Mouse (Mus musculus) heart, embryonic 14.5 days (tissue): ENCODE data around the gene Zfp213. TPM values are rescaled to one million over a fixed set of nuclear protein-coding genes. Genes with fewer than 3 reads are reported as not detected.
A peak's percentile ranks its signal among the peaks of the same experiment; 100 is the strongest.

Experiments
- ATAC-seq: fragments of 200-750 bp; cut with Nextera tagmentation; 2 replicates; pipeline ENCODE4 v1.8.0; 2017; ENCODE audit warnings: low read depth, moderate TSS enrichment; ENCODE audit not compliant: insufficient number of reproducible peaks, insufficient read depth, low FRiP score
- H3K27ac ChIP-seq, 2 experiments: fragments of 200-500 bp in 1 of 2; fragments of 300-500 bp in 1 of 2; sonication (generic) in 1 of 2; replicated peaks in 1 of 2; 2 replicates each; pipeline ENCODE4 v1.5.1; 2012 to 2014; ENCODE audit warnings: low read depth in 2 of 2, low read length in 2 of 2, control low read depth in 1 of 2, mild to moderate bottlenecking in 1 of 2, mixed read lengths in 1 of 2; ENCODE audit not compliant: control insufficient read depth in 1 of 2, insufficient read depth in 1 of 2
- H3K27me3 ChIP-seq: fragments of 300-500 bp; sonication (generic); 2 replicates; pipeline ENCODE4 v1.6.1; 2014; ENCODE audit warnings: mild to moderate bottlenecking, low read length, control low read depth; ENCODE audit not compliant: control insufficient read depth, insufficient read depth
- H3K36me3 ChIP-seq: fragments of 300-500 bp; sonication (generic); 2 replicates; pipeline ENCODE4 v1.6.1; 2014; ENCODE audit warnings: mild to moderate bottlenecking, control low read depth, low read length, mixed read lengths; ENCODE audit not compliant: control insufficient read depth, insufficient read depth
- H3K4me1 ChIP-seq, 2 experiments: fragments of 200-500 bp in 1 of 2; fragments of 300-500 bp in 1 of 2; sonication (generic) in 1 of 2; 2 replicates each; pipeline ENCODE4 v1.6.1; 2012 to 2014; ENCODE audit warnings: low read length in 2 of 2, control low read depth in 1 of 2, mixed read lengths in 1 of 2; ENCODE audit not compliant: control insufficient read depth in 2 of 2, insufficient read depth in 2 of 2
- H3K4me2 ChIP-seq: fragments of 300-500 bp; sonication (generic); 2 replicates; pipeline ENCODE4 v1.6.1; 2014; ENCODE audit warnings: mild to moderate bottlenecking, low read length
- H3K4me3 ChIP-seq, 2 experiments: fragments of 200-500 bp in 1 of 2; fragments of 300-500 bp in 1 of 2; sonication (generic) in 1 of 2; 2 replicates each; pipeline ENCODE4 v1.5.1; 2012 to 2014; ENCODE audit warnings: low read length in 2 of 2, mild to moderate bottlenecking in 2 of 2, control low read depth in 1 of 2, low read depth in 1 of 2, moderate library complexity in 1 of 2; ENCODE audit not compliant: control insufficient read depth in 1 of 2, insufficient read depth in 1 of 2
- H3K9ac ChIP-seq: fragments of 300-500 bp; sonication (generic); 2 replicates; pipeline ENCODE4 v1.6.1; 2014; ENCODE audit warnings: mild to moderate bottlenecking, low read length
- H3K9me3 ChIP-seq: fragments of 300-500 bp; sonication (generic); 2 replicates; pipeline ENCODE4 v1.6.1; 2016; ENCODE audit warnings: low read length, control low read depth; ENCODE audit not compliant: control insufficient read depth
- WGBS: fragments of 180-500 bp; shearing (Covaris S2); extraction: QIAGEN DNeasy Blood & Tissue Kit; methylation state at CpG from one replicate; pipeline ENCODE4 v1.1.7; 2014; 5-methylcytosine and 5-hydroxymethylcytosine counted together
- polyA plus RNA-seq: library from polyadenylated mRNA; unstranded; fragments of >200 nt; fragmentation: Nextera tagmentation; extraction: Ambion mirVana; gene quantifications from 2 replicates; pipeline ENCODE4 v1.2.1, GENCODE M21; 2014

Gene Zfp213
- polyA plus RNA-seq, 1 experiment from 2014 or later = 13.8 TPM

DNA sequence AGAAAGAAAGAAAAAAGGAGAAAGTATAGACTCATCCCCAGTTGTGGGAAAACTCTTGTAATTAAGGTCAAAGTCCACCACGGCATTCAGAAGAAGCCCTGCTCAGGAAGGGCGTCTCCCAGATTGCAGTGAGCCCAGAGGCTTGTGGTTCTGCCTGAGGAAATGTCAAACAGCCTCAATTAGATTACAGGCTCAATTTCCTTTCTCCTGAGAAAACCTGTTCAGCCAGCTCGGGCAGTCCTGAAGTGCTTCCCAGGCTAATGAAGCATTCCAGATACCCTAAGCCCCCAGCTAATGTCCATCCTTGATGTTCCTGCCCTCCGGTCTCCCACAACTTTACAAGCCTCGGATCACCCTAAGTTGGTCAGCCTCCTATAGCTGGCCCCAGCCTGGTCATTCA lies 20.7 kb downstream of the Zfp213 start:
- H3K4me2 ChIP-seq = no peak overlapping the region
- H3K27me3 ChIP-seq = peaks cover 23% of the 10 kb centered on the region; the same call in 1 of the 2 replicates
- H3K27ac ChIP-seq = no peak overlapping the region
- peaks cover 4 to 5% of the 10 kb centered on the region in 2 experiments; a peak in 3 of 4 replicates for H3K4me1 ChIP-seq
- H3K9me3 ChIP-seq = no peaks in the 10 kb centered on the region
- H3K9ac ChIP-seq = no peak overlapping the region
- no peak for ATAC-seq
- H3K36me3 ChIP-seq = no peaks in the 10 kb centered on the region
- 52% methylated on average over 5 of the region's 5 CpGs for WGBS
- H3K4me3 ChIP-seq = no peak overlapping the region

DNA sequence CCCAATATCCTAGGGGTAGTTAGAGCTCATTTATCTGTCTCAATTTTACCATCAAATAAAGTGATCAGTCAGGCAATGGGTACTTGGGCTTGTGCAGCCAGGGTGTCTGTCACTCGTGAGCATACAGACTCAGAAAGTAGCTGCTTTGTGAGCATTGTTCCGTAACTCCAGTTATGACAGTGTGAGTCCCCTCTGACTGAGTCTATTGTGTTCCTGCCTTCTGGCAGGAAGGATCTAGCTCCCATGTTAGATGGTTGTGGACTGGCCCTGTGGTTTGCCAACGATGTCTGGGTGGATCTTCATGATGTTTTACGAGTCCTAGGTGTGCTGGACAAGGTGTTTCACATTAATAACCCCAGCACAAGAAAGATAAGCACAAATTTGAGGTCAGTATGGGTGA lies 21.2 kb downstream of the Zfp213 start:
- H3K36me3 ChIP-seq = no peaks in the 10 kb centered on the region
- H3K4me1 ChIP-seq = peaks cover 7 to 9% of the 10 kb centered on the region in 2 experiments
- H3K9me3 ChIP-seq = no peaks in the 10 kb centered on the region
- 0 out of 2 replicates have a peak overlapping the region, but pooled peaks have one; percentile 60 for H3K9ac ChIP-seq
- H3K27me3 ChIP-seq = peaks cover 28% of the 10 kb centered on the region; the same call in 1 of the 2 replicates
- 50% methylated on average over 4 of the region's 4 CpGs for WGBS
- H3K4me3 ChIP-seq = no peak overlapping the region
- no peak for ATAC-seq
- H3K4me2 ChIP-seq = peak overlapping the region; percentile 64; the same call in 1 of the 2 replicates
- H3K27ac ChIP-seq = no peak overlapping the region

DNA sequence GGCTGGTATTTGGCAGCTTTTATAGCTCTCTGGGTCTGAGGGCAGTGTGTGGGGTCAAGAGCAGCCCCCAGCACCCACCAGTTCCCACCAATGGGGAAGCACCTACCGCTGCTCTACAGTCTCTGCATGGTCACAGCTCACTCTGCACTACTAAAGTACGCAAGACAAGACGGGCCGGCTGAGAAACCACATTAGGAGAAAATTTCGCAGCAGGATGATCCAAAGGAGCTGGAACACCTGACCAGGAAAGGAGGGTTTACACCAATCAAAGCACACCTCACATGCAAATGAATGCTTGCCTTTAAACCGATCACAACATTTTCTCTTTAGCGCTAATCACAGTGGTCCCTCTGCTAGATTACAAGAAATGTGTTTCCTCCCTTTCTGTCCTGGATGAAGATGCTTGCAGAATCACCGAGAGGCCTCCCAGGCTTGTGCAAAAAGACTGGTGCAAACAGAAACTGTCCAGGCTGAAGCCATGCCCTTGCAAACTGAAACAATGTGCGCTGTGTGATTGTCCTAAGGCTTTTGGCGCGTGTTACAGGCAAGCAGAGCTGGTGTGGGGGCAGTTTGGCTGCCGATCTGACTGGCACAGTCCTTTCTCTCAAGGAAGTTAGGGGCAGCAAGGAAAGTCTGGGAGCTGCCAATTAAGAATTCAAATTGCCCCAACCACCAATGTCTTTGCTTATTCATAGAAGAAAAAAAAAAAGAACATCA lies 21.9 kb downstream of the Zfp213 start:
- WGBS = 11% methylated on average over 12 of the region's 12 CpGs

DNA sequence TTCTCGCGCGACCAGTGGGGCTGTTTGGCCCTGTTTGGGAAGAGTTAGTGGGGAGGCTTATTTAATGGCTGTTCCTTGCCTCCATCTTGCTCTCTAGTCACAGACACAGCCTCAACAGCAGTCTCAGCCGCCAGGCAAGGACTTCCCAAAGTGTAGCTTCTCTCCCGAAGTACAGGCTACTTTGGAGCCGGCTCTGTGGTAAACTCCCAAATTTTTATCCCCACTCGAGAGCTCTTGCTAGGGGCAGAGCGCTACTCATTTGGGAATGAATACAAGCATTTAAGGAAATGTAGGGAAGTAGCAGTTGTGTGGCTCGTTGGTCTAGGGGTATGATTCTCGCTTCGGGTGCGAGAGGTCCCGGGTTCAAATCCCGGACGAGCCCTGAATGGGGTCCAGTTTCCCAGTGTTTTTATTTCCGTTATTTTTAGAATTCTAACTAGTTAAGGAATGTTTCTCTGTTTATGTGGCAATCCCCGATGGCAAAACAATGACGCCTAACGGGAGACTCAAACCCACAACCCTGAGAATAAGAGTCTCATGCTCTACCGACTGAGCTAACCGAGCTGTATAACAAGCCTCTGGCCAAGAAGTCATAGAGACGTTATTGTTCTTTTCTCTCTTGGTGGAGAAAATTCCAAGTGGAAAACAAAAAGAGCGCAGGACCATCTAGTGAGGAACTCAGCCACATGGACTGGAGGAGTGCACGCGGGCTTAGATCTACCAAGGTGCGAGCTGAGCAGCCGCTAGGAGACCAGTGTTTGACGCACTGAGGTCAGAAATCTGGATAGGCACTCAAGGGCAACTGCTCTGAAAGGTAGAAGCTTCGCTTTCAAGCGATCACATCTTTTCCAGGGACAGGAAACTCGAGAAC lies 23.2 kb downstream of the Zfp213 start:
- Histone ChIP-seq H3K36me3 (no peaks in the 10 kb centered on the region), H3K27ac (no peak overlapping the region), H3K4me2 (peak overlapping the region; percentile 44), H3K9me3 (no peaks in the 10 kb centered on the region), H3K27me3 (peaks cover 31% of the 10 kb centered on the region; the same call in 1 of the 2 replicates), H3K4me3 (peak overlapping the region in 1 of 2 experiments; percentile 19; a peak in 2 of 4 replicates), H3K4me1 (peaks cover 10 to 12% of the 10 kb centered on the region in 2 experiments), H3K9ac (no peak overlapping the region)
- ATAC-seq = no peak
- 14% methylated on average over 31 of the region's 31 CpGs for WGBS

More for the DNA sequence above, 21.9 kb downstream of the Zfp213 start:
- Histone ChIP-seq H3K4me3 (peak overlapping the region; percentile 30 to 39), H3K27ac (no peak overlapping the region), H3K4me1 (peaks cover 10 to 12% of the 10 kb centered on the region in 2 experiments), H3K27me3 (peaks cover 31% of the 10 kb centered on the region; the same call in 1 of the 2 replicates), H3K4me2 (peak overlapping the region; percentile 64), H3K36me3 (no peaks in the 10 kb centered on the region), H3K9me3 (no peaks in the 10 kb centered on the region), H3K9ac (peak overlapping the region; percentile 60)
- no peak for ATAC-seq

DNA sequence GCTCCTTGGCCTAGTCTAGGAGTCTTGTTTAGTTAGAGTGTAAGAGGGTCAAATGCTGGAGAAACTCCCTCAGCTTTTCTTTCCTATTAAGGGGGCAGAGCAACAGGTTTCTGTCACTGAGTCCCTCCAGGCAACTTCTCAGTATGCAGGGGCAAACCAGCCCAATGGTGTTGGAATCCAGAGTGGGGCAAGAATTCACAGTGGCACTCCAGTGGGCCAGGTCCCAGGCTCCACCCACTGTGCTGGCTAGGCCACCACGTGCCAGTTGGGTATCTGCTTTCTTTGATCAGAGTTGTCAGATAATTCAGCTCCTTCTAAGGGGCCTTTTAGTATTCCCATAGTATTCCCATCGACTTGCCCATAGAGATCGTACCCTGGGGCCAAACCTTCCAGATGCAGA lies 23.9 kb downstream of the Zfp213 start:
- no peak overlapping the region for H3K4me2 ChIP-seq
- no peaks in the 10 kb centered on the region for H3K9me3 ChIP-seq
- ATAC-seq = no peak
- peaks cover 31% of the 10 kb centered on the region; the same call in 1 of the 2 replicates for H3K27me3 ChIP-seq
- peaks cover 10 to 12% of the 10 kb centered on the region in 2 experiments for H3K4me1 ChIP-seq
- H3K27ac ChIP-seq = no peak overlapping the region
- H3K4me3 ChIP-seq = no peak overlapping the region
- no peak overlapping the region for H3K9ac ChIP-seq
- H3K36me3 ChIP-seq = no peaks in the 10 kb centered on the region
- WGBS = 45% methylated on average over 3 of the region's 3 CpGs

DNA sequence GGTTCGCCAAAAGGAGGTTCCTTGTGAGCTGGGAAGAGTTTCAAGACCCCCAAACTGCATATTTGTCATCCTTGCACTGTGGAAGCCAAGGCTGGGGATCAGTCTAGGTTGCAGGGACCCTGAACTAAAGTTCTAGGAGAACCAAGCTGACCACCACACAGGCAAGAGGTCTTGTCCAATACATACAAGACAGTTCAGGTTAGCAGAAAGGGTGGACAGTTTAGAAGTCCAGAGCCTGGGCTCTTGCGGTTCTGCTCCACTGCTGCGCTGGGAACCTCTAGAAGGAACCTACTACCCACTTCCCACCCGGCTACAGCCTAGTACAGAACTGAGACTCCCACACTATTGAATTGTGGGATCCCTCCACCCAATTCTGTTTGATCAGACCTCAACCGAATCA lies 24.4 kb downstream of the Zfp213 start:
- Histone ChIP-seq H3K4me1 (peaks cover 12% of the 10 kb centered on the region in 2 experiments), H3K9ac (no peak overlapping the region), H3K4me3 (no peak overlapping the region), H3K4me2 (no peak overlapping the region), H3K27me3 (peaks cover 31% of the 10 kb centered on the region; the same call in 1 of the 2 replicates), H3K9me3 (no peaks in the 10 kb centered on the region), H3K36me3 (no peaks in the 10 kb centered on the region), H3K27ac (no peak overlapping the region)
- no peak; the same call in 1 of the 2 replicates for ATAC-seq
- 92% methylated on average over 5 of the region's 5 CpGs for WGBS

DNA sequence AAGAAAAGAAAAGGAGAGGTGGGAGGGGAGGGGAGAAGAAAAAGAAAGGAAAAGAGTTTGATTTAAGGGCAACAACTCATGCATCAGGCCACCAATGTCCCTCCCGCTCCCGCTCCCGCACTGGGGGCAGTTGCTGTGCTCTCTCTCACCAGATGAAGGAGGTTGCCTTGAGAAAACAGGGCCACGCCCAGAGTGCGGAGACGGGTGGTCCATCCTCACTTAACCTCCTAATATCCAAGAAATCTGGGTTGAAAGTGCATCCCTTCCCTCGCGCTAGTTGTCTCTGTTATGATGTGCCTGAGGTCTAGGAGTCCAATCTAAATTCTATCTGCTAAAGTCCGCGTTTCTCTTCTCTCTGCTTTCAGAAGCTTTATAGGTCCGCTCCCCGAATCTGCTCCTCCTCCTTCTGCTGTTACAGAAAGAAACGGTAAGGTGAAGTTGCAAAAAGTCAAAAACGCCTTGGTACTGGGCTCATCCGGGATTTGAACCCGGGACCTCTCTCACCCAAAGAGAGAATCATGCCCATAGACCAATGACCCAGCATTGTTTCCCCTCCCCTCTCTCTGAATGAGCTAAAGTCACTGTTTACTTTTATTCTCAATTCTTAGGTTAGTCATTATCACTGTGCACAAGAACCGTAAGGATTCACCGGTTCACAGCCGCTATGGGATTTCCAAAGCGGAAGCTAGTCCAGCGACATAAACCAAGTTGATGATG lies 25.6 kb downstream of the Zfp213 start:
- no peaks in the 10 kb centered on the region for H3K9me3 ChIP-seq
- peak overlapping the region; percentile 71 for H3K4me2 ChIP-seq
- H3K9ac ChIP-seq = peak overlapping the region; percentile 47
- no peak for ATAC-seq
- H3K27ac ChIP-seq = no peak overlapping the region
- peaks cover 11 to 12% of the 10 kb centered on the region in 2 experiments for H3K4me1 ChIP-seq
- H3K4me3 ChIP-seq = peak overlapping the region; percentile 30 to 37
- 10% methylated on average over 21 of the region's 21 CpGs for WGBS
- peaks cover 31% of the 10 kb centered on the region; the same call in 1 of the 2 replicates for H3K27me3 ChIP-seq
- H3K36me3 ChIP-seq = no peaks in the 10 kb centered on the region
